Mouse (Mus musculus) cerebellum, adult 2 months (tissue): Measurements from ENCODE around the gene Gm17190.
"Not testable (repeated sequence)": the region's sequence is repeated elsewhere in the genome, so short reads cannot be mapped to it uniquely, and the experiment has no call there.

ENCODE experiments used
- CTCF ChIP-seq: fragments of 200-500 bp; IDR thresholded peaks from 2 replicates; pipeline ENCODE4 v1.5.1; 2011; ENCODE audit warnings: low read depth, mild to moderate bottlenecking, control low read depth, low read length, moderate library complexity, borderline replicate concordance; ENCODE audit not compliant: insufficient read depth
- POLR2A ChIP-seq: fragments of 200-500 bp; IDR thresholded peaks from 2 replicates; pipeline ENCODE4 v1.6.1; 2011; ENCODE audit warnings: low read length, control low read depth, borderline replicate concordance; ENCODE audit not compliant: insufficient read depth

DNA sequence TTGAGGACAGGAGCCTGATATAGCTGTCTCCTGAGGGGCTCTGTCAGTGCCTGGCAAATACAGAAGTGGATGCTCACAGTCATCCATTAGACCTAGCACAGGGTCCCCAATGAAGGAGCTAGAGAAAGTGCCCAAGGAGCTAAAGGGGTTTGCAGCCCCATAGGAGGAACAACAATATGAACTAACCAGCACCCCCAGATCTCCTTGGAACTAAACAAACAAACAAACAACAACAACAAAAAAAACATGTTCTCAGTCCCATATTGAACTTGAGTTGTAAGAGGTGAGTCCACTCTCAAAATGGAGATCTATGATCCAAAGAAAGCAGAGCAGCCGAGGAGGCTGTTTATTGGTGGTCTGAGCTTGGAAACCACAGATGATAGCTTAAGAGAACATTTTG lies at the start of gene Gm17190:
- not testable (repeated sequence) for TF ChIP-seq CTCF, POLR2A
